Mouse (Mus musculus) bone marrow, adult 2 months (tissue): ENCODE results near the gene Tradd.

Experiments
- CTCF ChIP-seq: fragments of 200-500 bp; IDR thresholded peaks from 2 replicates; pipeline ENCODE4 v1.5.1; 2011; ENCODE audit warnings: low read length, control low read depth; ENCODE audit not compliant: control insufficient read depth, insufficient read depth
- POLR2A ChIP-seq: fragments of 200-500 bp; IDR thresholded peaks from 2 replicates; pipeline ENCODE4 v1.6.1; 2011; ENCODE audit warnings: low read depth, mild to moderate bottlenecking, control low read depth, low read length, borderline replicate concordance; ENCODE audit not compliant: control insufficient read depth

GRCm38 (mm10) chr8:105253766-105254151, 10.7 kb downstream of the Tradd start:
- no peak for TF ChIP-seq CTCF
- no peak for TF ChIP-seq POLR2A
